Mouse (Mus musculus) embryonic fibroblast, embryonic 13.5 days (primary cell): ENCODE results near the gene Mpdu1.

Experiments used
- CTCF ChIP-seq: IDR thresholded peaks from 2 replicates; pipeline ENCODE4 v1.5.1; 2011; ENCODE audit warnings: mild to moderate bottlenecking, control low read depth, low read length, moderate library complexity, borderline replicate concordance; ENCODE audit not compliant: insufficient read depth
- POLR2A ChIP-seq: IDR thresholded peaks from 2 replicates; pipeline ENCODE4 v1.6.1; 2011; ENCODE audit warnings: low read depth, mild to moderate bottlenecking, control low read depth, low read length, moderate library complexity

DNA sequence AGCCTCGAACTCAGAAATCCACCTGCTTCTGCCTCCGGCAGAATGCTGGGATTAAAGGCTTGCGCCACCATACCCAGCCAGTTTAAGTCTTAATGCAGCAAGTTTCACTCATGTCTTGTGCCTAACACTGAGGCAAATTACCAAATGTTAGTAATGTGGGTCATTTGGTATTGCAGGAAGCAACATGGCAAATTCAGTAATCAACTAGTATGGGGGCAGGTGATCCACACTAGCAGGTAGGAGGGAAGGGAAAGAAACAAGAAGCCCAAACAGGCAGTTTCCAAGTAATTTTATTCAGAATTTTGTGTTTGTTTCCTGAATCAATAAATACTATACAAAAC lies 4.2 kb upstream of the Mpdu1 start:
- TF ChIP-seq CTCF: no peak
- no peak for TF ChIP-seq POLR2A
